Mouse (Mus musculus): ENCODE measurements at regions not wholly inside any gene's neighbourhood (a gene's known extent, or its start where the extent isn't known, plus 50 kb on each side); places are given as distances from the start of the nearest gene placed in this dataset.

GRCm38 (mm10) chr19:56019143-56019542, 267.8 kb upstream of the Habp2 start:
- no peak for DNase-seq (ENCODE audit: low spot score in 2 of 2)
- no peak for TF ChIP-seq CTCF (conservative IDR thresholded peaks at IDR 0.05)
- Histone ChIP-seq H3K27ac (no peak overlapping the region), H3K4me3 (no peak overlapping the region)

GRCm38 (mm10) chr19:56022348-56022747, 264.6 kb upstream of the Habp2 start:
- H3K27ac ChIP-seq, result no peak overlapping the region
- no peak overlapping the region for H3K4me3 ChIP-seq
- no peak for DNase-seq (ENCODE audit: low spot score in 2 of 2)
- no peak for TF ChIP-seq CTCF (conservative IDR thresholded peaks at IDR 0.05)

- H3K27ac ChIP-seq, result no peak overlapping the region
- TF ChIP-seq CTCF (conservative IDR thresholded peaks at IDR 0.05), result no peak
- no peak for DNase-seq (ENCODE audit: low spot score in 2 of 2)
- no peak overlapping the region for H3K4me3 ChIP-seq
Measured at GRCm38 (mm10) chr19:56024599-56024998, 262.3 kb upstream of the Habp2 start.

- Histone ChIP-seq H3K4me3 (no peak overlapping the region), H3K27ac (peak overlapping the region; percentile 68)
- no peak for TF ChIP-seq CTCF (conservative IDR thresholded peaks at IDR 0.05)
- DNase-seq (ENCODE audit: low spot score in 2 of 2), result peak; percentile 51 to 85
Measured at GRCm38 (mm10) chr19:56029428-56030281, 257.3 kb upstream of the Habp2 start.

- no peak overlapping the region for H3K27ac ChIP-seq
- no peak for TF ChIP-seq CTCF (conservative IDR thresholded peaks at IDR 0.05)
- H3K4me3 ChIP-seq, result no peak overlapping the region
- DNase-seq (ENCODE audit: low spot score in 2 of 2), result no peak
Measured at GRCm38 (mm10) chr19:56030401-56030925, 256.5 kb upstream of the Habp2 start.

GRCm38 (mm10) chr19:56034552-56034951, 252.4 kb upstream of the Habp2 start:
- no peak for DNase-seq (ENCODE audit: low spot score in 2 of 2)
- H3K4me3 ChIP-seq, result no peak overlapping the region
- H3K27ac ChIP-seq, result no peak overlapping the region
- TF ChIP-seq CTCF (conservative IDR thresholded peaks at IDR 0.05), result no peak

GRCm38 (mm10) chr19:56037584-56037983, 249.4 kb upstream of the Habp2 start:
- no peak for DNase-seq (ENCODE audit: low spot score in 2 of 2)
- TF ChIP-seq CTCF (conservative IDR thresholded peaks at IDR 0.05), result no peak
- Histone ChIP-seq H3K27ac (no peak overlapping the region), H3K4me3 (no peak overlapping the region)

GRCm38 (mm10) chr19:56039091-56040004, 247.6 kb upstream of the Habp2 start:
- no peak for TF ChIP-seq CTCF (conservative IDR thresholded peaks at IDR 0.05)
- H3K27ac ChIP-seq, result no peak overlapping the region
- no peak overlapping the region for H3K4me3 ChIP-seq
- DNase-seq (ENCODE audit: low spot score in 2 of 2), result no peak

GRCm38 (mm10) chr19:56041930-56042329, 245.0 kb upstream of the Habp2 start:
- Histone ChIP-seq H3K27ac (no peak overlapping the region), H3K4me3 (no peak overlapping the region)
- no peak for TF ChIP-seq CTCF (conservative IDR thresholded peaks at IDR 0.05)
- no peak for DNase-seq (ENCODE audit: low spot score in 2 of 2)

GRCm38 (mm10) chr19:56046784-56047390, 240.1 kb upstream of the Habp2 start:
- H3K27ac ChIP-seq, result no peak overlapping the region
- no peak overlapping the region for H3K4me3 ChIP-seq
- TF ChIP-seq CTCF (conservative IDR thresholded peaks at IDR 0.05), result no peak
- no peak for DNase-seq (ENCODE audit: low spot score in 2 of 2)

- Histone ChIP-seq H3K27ac (no peak overlapping the region), H3K4me3 (no peak overlapping the region)
- no peak for DNase-seq (ENCODE audit: low spot score in 2 of 2)
- no peak for TF ChIP-seq CTCF (conservative IDR thresholded peaks at IDR 0.05)
Measured at GRCm38 (mm10) chr19:56054186-56054585, 232.8 kb upstream of the Habp2 start.

GRCm38 (mm10) chr19:56056397-56056796, 230.5 kb upstream of the Habp2 start:
- no peak for TF ChIP-seq CTCF (conservative IDR thresholded peaks at IDR 0.05)
- DNase-seq (ENCODE audit: low spot score in 2 of 2), result no peak
- Histone ChIP-seq H3K27ac (no peak overlapping the region), H3K4me3 (no peak overlapping the region)
